Mouse (Mus musculus) E14TG2a.4 (cell line): ENCODE results near the gene Sp3.

Experiments
- H3K27me3 ChIP-seq: 2 replicates; pipeline ENCODE4 v1.6.1; 2014; ENCODE audit warnings: low read length, control low read depth; ENCODE audit not compliant: insufficient read depth
- H3K36me3 ChIP-seq: 2 replicates; pipeline ENCODE4 v1.6.1; 2014; ENCODE audit warnings: low read length, control low read depth; ENCODE audit not compliant: insufficient read depth
- H3K4me1 ChIP-seq: replicated peaks from 2 replicates; pipeline ENCODE4 v1.6.1; 2014; ENCODE audit warnings: low read depth, low read length, control low read depth
- H3K4me3 ChIP-seq: replicated peaks from 2 replicates; pipeline ENCODE4 v1.5.1; 2014; ENCODE audit warnings: mild to moderate bottlenecking, low read length
- H3K9me3 ChIP-seq: 2 replicates; pipeline ENCODE4 v1.6.1; 2014; ENCODE audit warnings: low read length, control low read depth
- CTCF ChIP-seq: conservative IDR thresholded peaks from 2 replicates; pipeline ENCODE4 v1.5.1; 2014; ENCODE audit warnings: low read length
- NANOG ChIP-seq: IDR thresholded peaks from 2 replicates; pipeline ENCODE4 v1.6.1; 2014; ENCODE audit warnings: borderline replicate concordance, low read length, mixed read lengths
- POU5F1 ChIP-seq: IDR thresholded peaks from 2 replicates; pipeline ENCODE4 v1.6.1; 2014; ENCODE audit warnings: low read length, borderline replicate concordance

The Sp3 gene

GRCm38 (mm10) chr2:72977272-72977671 is 3.0 kb downstream of the Sp3 start:
- Histone ChIP-seq H3K4me3 (peak overlapping the region; percentile 99), H3K36me3 (peaks cover 27% of the 10 kb centered on the region), H3K9me3 (no peaks in the 10 kb centered on the region), H3K4me1 (peaks cover 55% of the 10 kb centered on the region), H3K27me3 (no peaks in the 10 kb centered on the region)
- TF ChIP-seq CTCF: no peak
- no peak for TF ChIP-seq POU5F1
- TF ChIP-seq NANOG: no peak

- Histone ChIP-seq H3K9me3 (no peaks in the 10 kb centered on the region), H3K27me3 (no peaks in the 10 kb centered on the region), H3K4me3 (no peak overlapping the region; the same call in 1 of the 2 replicates), H3K4me1 (peaks cover 51% of the 10 kb centered on the region), H3K36me3 (peaks cover 39% of the 10 kb centered on the region)
- no peak for TF ChIP-seq POU5F1
- no peak for TF ChIP-seq NANOG
- no peak for TF ChIP-seq CTCF
Measured at GRCm38 (mm10) chr2:72976036-72976435, 4.2 kb downstream of the Sp3 start.

- H3K4me1 ChIP-seq: peaks cover 64% of the 10 kb centered on the region
- no peaks in the 10 kb centered on the region for H3K27me3 ChIP-seq
- H3K4me3 ChIP-seq: no peak overlapping the region
- H3K36me3 ChIP-seq: peaks cover 66% of the 10 kb centered on the region
- no peaks in the 10 kb centered on the region for H3K9me3 ChIP-seq
- no peak for TF ChIP-seq NANOG
- TF ChIP-seq POU5F1: no peak
- no peak for TF ChIP-seq CTCF
Measured at GRCm38 (mm10) chr2:72970831-72971230, 9.4 kb downstream of the Sp3 start.

- TF ChIP-seq POU5F1 (no peak), NANOG (no peak), CTCF (no peak)
- Histone ChIP-seq H3K27me3 (no peaks in the 10 kb centered on the region), H3K36me3 (peaks cover 66% of the 10 kb centered on the region), H3K9me3 (no peaks in the 10 kb centered on the region), H3K4me3 (no peak overlapping the region), H3K4me1 (peaks cover 64% of the 10 kb centered on the region)
Measured at GRCm38 (mm10) chr2:72970302-72970701, 9.9 kb downstream of the Sp3 start.

- Histone ChIP-seq H3K4me1 (peaks cover 58% of the 10 kb centered on the region), H3K4me3 (no peak overlapping the region), H3K27me3 (no peaks in the 10 kb centered on the region), H3K9me3 (no peaks in the 10 kb centered on the region), H3K36me3 (peaks cover 61% of the 10 kb centered on the region)
- TF ChIP-seq NANOG (no peak), POU5F1 (no peak), CTCF (no peak)
Measured at GRCm38 (mm10) chr2:72968536-72968935, 11.7 kb downstream of the Sp3 start.

- no peaks in the 10 kb centered on the region for H3K27me3 ChIP-seq
- no peak overlapping the region for H3K4me3 ChIP-seq
- TF ChIP-seq NANOG (no peak), POU5F1 (no peak), CTCF (no peak)
- H3K9me3 ChIP-seq: no peaks in the 10 kb centered on the region
- H3K36me3 ChIP-seq: peaks cover 63% of the 10 kb centered on the region
- peaks cover 63% of the 10 kb centered on the region for H3K4me1 ChIP-seq
Measured at GRCm38 (mm10) chr2:72965450-72965849, 14.8 kb downstream of the Sp3 start.

GRCm38 (mm10) chr2:72956415-72956814 is 23.8 kb downstream of the Sp3 start:
- no peak overlapping the region for H3K4me3 ChIP-seq
- peaks cover 55% of the 10 kb centered on the region for H3K36me3 ChIP-seq
- no peaks in the 10 kb centered on the region for H3K27me3 ChIP-seq
- peak; percentile 14; the same call in 1 of the 2 replicates for TF ChIP-seq CTCF
- no peak for TF ChIP-seq NANOG
- TF ChIP-seq POU5F1: no peak
- peaks cover 32% of the 10 kb centered on the region for H3K4me1 ChIP-seq
- H3K9me3 ChIP-seq: no peaks in the 10 kb centered on the region

GRCm38 (mm10) chr2:72952979-72953378 is 27.3 kb downstream of the Sp3 start:
- Histone ChIP-seq H3K4me1 (peaks cover 36% of the 10 kb centered on the region), H3K36me3 (peaks cover 46% of the 10 kb centered on the region), H3K4me3 (no peak overlapping the region), H3K9me3 (no peaks in the 10 kb centered on the region), H3K27me3 (no peaks in the 10 kb centered on the region)
- TF ChIP-seq POU5F1 (no peak), NANOG (no peak), CTCF (no peak)

- Histone ChIP-seq H3K27me3 (no peaks in the 10 kb centered on the region), H3K36me3 (peaks cover 47% of the 10 kb centered on the region), H3K9me3 (no peaks in the 10 kb centered on the region), H3K4me1 (peaks cover 10% of the 10 kb centered on the region), H3K4me3 (no peak overlapping the region)
- TF ChIP-seq POU5F1: no peak
- no peak for TF ChIP-seq CTCF
Measured at GRCm38 (mm10) chr2:72935937-72936336, 44.3 kb downstream of the Sp3 start.
